Mouse (Mus musculus): Measurements from ENCODE around the gene Akt1s1.

Akt1s1 gene

DNA sequence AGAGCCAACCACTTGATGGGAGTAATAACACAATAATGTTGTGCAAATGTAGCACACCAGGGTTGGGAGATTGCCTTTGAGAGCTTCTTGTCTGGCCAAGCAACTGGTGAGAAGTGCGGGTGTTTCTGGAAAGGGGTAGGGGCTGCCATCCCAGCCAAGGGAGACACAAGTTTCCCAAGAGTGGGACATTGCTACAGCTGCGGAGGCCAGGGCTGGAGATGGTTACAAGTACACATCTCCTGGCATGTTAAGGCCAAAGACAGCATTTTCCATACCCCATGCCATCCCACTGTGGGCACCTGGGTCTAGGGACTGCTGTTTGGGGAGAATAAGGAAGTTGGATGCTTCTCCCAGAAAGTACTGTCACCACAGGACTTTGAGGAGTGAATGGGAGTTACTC lies 4.3 kb downstream of the Akt1s1 start:
- DNase-seq (ENCODE audit: low spot score in 2 of 2), result no peak

DNA sequence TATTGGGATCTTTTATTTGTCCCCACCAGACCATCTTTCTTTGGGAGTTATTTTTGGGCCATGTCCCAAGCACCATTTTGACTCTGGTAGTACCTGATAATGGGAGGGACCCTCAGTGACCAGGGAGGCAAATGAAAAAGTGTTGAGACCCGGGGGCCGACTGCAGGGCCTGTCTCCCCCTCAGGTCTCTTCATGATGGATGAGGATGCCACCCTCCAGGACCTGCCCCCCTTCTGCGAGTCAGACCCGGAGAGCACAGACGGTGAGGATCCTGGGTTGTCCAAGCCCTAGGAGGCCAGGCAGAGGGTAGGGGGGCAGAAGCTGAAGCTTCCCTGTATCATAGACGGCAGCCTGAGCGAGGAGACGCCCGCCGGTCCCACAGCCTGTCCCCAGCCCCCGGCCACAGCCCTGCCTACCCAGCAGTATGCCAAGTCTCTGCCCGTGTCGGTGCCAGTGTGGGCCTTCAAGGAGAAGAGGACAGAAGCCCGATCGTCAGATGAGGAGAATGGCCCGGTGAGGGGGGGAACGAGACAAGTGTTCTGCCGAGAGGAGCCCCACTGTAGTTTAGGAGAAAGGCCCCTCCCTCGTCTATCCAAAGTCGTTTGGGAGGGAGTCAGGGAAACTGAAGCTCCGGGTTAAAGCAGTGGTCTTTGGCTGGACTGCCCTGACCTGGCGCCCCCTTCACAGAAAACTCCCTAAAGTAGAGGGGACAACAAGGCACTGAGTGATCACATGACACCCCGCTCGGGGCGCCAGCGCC lies 5.0 kb downstream of the Akt1s1 start:
- no peak for DNase-seq (ENCODE audit: low spot score in 2 of 2)

DNA sequence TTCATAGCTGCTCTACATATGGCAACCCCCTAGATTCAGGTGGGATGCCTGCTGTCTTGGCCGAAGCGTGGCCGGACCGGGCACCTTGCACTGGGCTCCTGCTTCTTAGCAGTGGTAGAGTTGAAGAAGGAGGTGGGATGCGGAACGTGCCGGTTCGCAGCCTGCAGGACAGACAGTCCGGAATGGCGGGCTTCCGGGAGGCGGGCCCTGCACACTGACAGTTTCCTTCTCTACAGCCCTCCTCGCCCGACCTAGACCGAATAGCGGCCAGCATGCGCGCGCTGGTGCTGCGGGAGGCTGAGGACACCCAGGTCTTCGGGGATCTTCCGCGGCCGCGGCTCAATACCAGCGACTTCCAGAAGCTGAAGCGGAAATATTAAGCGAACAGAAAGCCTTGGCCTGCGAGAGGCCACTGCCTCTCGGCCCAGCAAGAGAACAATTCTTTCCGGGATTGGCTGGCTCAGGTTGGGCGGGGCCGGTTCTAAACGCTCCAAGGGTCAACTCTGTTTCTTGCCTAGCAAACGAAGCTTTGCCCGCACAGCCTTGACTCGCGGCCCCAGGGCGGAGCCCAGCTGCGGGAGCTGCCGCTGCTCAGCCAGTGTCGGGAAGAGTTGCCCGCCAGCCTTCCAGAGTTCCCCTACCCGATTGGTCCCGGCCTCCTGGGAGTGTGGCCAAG lies 5.7 kb downstream of the Akt1s1 start:
- peak; percentile 85 to 90 for DNase-seq (ENCODE audit: low spot score in 2 of 2)

DNA sequence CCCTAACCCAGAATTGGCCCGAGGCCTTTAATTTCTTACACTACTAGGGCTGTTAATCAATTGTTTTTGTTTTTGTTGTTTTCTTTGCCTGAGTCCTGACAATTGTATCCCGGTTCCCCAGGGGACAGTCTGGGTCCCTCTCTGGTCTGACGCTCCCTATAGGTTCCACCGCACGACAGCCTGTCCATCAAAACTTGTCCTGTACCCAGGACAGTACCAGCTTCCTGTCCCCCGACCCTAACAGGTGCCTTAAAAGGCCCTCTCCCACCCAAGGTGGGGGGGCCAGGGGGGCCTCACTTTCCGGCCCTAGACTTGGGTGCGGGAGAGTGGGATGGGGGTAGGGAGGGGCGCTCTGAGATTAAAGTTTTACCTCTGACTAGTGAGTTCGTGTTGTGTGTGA lies 6.2 kb downstream of the Akt1s1 start:
- DNase-seq (ENCODE audit: low spot score in 2 of 2), result no peak

DNA sequence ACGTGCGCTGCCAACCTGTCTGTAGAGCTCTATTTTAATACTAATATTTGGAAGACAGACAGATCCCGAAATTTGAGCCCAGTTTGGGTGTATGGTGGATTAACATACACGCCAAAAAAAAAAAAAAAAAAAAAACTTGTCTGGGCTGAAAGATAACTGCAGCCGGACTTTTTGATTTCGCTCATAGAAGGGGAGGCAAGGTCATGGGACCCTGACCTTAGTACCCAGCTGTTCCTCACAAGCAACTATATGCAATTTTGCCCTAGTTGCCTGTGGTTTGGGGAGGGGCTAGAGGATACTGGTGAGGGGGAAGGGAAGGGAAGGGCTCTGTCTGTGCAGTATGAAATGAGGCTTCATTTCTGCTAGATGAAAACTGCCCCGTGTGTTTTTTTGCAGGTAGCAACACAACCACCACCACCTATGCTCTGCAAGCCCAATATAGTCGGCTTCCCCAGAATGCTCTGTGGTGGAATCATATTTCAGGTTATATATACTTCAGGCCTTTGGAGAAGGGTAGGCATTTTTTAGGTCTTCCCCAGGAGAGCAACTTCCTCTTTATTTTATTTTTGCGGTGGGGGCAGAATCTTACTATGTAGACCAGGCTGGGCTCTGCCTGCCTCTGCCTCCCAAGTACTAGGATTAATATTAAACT lies 7.6 kb downstream of the Akt1s1 start:
- DNase-seq (ENCODE audit: low spot score in 2 of 2), result no peak

DNA sequence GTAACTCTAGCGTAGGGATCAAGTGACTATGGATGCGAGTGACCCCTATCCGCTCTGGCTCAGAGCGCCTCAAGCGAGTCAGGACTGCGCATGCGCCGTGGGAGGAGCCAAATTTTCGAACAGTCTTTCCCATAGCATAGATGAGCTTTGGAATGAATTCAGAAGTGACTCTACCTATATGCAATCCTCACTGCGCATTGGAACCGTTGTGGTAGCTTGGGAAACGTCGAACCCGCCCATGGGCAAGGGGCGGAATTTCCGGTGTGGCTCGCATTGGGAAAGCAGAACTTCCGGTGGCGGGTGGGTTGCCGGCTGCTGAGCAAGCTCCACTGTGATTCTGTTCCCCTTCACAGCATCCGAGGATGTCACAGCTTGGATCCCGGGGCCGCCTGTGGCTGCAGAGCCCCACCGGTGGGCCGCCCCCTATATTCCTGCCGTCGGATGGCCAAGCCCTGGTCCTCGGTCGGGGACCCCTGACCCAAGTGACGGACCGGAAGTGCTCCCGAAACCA lies 8.3 kb downstream of the Akt1s1 start, which contains the start of gene Pnkp:
Gene Pnkp, plus strand, starts transcription at position 98 of the 511 bp plus-strand sequence.
- DNase-seq (ENCODE audit: low spot score in 2 of 2), result peak; percentile 78 to 84

DNA sequence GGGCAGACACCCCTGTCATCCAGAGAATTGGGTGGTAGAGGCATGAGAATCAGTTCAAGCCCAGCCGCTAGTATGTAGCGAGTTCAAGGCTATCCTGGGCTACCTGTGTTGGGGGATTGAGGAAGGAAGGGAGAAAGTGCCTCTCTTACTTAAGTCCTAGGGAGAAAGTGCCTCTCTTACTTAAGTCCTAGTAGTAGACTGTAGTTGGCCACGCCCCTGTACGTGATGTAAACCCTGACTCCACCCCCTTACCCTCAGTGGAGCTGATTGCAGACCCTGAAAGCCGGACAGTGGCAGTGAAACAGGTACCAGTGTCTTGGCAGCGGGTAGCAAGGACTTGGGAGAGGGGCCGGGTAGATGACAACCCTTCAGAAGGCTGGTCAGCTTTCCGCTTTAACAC lies 9.1 kb downstream of the Akt1s1 start:
- no peak for DNase-seq (ENCODE audit: low spot score in 2 of 2)

DNA sequence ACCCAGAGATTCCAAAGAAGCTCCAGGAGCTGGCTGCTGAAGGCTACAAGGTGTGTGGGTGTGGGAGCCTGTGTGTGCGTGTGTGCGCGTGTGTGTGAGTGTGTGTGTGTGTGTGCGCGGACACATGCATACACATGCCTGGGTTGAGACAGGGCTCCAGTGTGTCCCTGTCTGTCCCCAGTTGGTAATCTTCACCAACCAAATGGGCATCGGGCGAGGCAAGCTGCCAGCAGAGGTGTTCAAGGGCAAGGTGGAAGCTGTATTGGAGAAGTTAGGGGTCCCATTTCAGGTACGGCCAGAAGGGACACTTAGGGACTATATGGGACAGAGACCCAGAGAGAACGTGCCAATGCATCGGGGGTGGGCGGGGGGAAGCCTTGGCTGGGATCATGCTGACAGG lies 11.1 kb downstream of the Akt1s1 start:
- DNase-seq (ENCODE audit: low spot score in 2 of 2), result no peak

DNA sequence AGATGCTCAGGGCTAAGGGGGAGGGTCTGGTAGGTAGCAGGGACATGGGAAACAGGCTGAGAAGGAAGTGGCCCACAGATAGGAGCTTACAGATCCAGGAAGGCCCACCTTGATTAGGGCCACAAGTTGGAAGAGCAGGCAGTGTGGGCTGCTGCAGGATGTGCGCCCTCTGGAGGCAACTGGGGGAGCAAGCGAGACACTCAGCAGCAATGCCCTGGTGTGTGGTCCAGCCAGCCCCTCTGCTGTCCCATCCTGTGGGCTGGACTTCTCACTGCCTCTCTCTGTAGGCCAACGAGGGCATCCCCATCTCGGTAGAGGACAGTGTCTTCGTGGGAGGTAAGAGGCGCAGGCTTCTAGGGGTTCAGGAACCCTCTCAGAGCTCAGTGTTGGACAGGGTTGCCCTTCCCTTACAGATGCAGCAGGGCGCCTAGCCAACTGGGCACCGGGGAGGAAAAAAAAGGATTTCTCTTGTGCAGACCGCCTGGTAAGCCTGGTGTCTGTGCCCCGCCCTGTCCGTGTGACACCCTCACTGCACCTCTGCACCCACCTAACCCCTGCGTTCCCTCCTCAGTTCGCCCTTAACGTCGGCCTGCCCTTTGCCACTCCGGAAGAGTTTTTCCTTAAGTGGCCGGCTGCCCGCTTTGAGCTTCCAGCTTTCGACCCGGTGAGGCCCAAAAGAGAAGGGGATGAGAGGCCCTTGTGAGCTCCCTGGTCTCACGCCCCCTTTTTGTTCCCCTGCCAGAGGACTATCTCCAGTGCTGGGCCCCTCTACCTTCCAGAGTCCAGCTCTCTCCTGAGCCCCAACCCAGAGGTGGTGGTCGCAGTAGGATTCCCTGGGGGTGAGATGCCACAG lies 12.0 kb downstream of the Akt1s1 start:
- peak in 1 of 2 experiments; percentile 62 for DNase-seq (ENCODE audit: low spot score in 2 of 2)

DNA sequence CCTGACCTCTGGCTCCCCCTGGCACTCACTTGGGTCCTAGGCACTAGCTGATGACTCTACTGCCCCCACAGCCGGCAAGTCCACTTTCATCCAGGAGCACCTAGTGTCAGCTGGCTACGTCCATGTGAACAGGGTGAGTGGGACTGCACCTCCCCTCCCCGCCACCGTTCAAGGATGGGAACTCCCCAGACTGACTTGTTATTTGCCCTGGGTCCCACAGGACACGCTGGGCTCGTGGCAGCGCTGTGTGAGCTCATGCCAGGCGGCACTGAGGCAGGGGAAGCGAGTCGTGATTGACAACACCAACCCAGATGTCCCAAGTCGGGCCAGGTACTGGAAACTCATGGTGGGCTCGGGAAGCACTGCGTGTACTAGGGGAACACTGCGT lies 12.6 kb downstream of the Akt1s1 start:
- DNase-seq (ENCODE audit: low spot score in 2 of 2), result no peak

DNA sequence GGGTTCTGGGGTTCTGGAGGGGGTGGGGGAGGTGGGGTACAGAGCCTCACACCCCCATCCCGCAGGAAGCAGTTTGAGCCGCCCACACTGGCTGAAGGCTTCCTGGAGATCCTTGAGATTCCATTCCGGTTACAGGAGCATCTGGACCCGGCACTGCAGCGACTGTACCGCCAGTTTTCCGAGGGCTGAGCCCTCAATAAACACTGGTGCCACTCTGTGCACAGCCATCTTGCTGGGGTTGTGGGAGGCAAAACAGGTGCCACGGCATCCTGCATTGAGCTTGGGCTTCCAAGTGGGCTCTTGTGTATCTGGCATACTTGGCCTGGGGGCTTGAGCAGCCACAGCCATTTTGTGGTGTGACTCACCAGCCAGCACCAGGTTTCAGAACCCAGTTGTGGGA lies 13.6 kb downstream of the Akt1s1 start:
- no peak for DNase-seq (ENCODE audit: low spot score in 2 of 2)

DNA sequence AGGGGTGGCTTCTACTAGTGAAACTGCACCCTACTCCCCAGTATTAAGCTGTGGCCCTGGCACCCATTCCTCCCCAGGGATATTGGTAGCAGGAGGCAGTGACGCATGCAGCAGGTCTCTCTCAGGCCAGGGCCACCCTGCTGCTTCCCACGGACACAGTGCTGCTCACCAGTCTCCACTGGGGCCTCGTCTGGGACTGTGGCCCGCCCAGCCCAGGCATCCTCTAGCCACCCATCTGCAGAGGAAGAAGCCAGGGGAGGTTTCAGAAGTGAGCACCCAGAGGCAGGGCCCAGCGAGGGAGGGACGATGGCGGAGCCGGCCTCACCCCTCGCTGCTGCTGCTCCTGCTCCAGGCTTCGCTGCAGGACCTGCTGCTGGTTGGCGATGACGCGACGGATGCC lies 14.4 kb downstream of the Akt1s1 start:
- no peak for DNase-seq (ENCODE audit: low spot score in 2 of 2)

DNA sequence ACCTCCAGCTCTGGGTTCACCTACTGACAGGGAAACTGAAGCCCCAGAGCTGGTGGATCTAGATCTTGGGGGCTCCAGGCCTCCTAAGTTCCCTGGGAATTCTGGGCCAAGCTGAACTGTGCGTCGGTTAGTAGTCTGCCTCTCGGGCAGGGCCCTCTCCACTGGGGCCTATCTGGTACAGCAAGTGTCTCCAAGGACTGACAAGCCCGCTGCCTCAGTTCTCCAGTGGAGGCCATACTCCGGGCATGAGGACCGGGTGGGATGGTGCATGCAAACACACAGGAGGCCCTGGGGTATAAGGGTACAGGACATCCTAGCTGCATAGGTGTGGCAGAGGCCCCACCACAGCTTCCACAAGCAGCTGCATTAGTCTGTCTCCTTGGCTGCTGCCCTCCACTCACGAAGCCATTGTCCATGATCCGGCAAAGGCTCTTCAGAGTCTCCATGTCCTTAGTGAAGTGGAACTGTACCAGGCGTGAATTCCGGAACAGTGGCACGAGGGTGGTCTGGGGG lies 15.2 kb downstream of the Akt1s1 start:
- DNase-seq (ENCODE audit: low spot score in 2 of 2), result no peak

DNA sequence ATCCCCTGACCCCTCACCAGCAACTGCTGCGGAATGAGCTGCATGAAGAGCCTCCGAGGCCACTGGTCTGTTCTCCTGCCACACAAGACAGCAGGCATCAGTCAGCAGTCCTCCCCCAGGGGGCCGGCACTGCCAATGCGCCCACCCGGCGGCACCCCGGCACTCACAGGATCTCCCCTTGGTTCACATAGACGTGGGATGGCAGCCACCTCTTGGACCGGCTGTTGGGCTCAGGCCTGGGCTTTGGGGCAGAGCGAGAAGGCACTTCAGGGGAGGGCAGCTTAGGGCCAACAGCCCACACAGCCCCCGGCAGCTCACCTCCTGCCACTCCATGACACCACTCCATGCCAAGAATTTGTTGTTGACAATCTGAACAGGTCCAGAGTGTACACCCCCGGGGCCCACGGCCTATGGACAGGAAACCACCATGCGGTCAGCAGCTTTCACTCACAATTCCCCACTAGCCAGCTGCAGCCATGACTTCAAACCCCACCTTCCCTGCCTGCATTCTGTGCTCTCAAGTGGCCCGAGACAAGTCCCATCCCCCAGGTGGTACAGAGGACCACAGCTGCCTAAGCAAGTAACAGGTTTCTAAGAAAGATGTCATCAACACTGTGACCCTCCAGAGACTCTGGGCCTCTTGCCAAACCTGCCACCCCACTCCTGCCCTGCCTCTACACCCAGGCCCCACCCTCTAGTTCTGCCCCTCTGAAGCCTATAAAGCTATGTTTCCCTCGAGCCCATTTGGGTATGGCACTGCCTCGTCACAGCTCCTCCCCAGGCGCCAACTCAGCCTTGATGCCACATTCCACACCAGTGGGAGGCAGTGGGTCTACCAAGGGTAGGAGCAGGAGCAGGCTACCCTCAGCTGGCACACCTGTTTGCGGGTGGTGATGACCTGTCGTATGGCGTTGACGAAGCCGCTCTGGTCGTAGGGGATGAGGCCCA lies 16.1 kb downstream of the Akt1s1 start:
- DNase-seq (ENCODE audit: low spot score in 2 of 2), result no peak

DNA sequence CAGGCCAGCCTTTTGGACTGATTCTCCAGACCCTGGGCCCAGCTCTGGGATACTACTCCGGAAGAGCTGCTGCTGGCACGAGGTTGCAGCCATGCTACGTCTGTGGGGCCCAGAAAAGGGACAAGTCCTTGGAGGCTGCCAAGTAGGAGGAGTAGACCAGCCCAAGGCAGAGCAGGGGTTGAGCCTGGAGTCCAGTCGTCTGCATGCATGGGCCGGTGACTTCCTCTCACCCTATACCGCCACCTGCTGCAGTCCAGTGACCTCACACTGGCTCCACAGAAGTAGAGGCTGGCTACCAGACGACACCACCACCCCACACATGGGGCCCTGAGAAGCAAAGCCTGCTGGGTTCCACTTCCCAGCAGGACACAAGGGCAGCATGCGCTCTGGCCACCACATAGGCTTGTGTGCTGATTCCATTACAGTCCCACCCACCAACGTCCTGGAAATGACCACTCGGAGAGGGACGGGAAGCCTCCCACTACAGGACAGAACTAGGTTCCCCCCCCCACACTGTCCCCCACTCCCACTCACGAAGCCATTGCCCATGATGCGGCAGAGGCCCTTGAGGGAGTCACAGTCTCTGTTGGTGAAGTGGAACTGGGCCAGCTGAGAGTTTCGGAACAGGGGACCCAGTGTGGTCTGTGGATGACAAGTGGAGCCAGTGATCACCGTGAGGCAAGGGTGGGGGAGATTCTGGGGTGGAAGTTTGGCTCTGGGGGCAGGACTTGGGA lies 17.7 kb downstream of the Akt1s1 start:
- DNase-seq (ENCODE audit: low spot score in 2 of 2), result peak in 1 of 2 experiments; percentile 66

DNA sequence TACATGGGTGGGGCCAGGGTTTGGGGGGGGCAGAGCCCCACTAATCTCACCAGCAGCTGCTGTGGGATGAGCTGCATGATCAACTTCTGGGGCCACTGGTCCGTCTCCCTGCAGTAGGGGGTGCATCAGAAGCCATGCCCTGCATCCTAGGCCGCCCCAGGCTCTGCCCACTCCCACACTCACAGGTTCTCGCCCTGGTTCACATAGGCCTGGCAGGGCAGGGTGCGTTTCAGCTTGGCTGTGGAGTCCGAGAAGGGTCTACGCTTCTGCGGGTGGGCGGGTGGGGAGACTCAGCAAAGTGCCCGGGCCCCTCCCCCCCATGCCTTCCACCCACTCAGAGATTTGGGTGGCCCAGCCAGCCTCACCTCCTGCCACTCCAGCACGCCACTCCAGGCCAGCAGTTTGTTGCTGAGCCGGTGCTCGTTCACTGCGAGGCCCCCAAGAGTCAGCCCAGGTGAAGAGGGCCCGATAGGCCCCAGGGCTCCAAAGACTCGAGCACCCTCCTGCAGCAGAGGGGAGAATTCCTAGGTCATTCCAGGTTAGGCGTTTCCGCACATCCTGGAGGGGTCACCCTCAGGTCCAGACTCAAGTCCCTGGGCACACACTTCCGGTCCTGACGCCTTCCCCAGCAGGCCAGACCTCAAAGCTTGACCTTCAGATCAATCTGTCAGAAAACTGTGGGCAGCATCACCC lies 18.4 kb downstream of the Akt1s1 start:
- no peak for DNase-seq (ENCODE audit: low spot score in 2 of 2)

DNA sequence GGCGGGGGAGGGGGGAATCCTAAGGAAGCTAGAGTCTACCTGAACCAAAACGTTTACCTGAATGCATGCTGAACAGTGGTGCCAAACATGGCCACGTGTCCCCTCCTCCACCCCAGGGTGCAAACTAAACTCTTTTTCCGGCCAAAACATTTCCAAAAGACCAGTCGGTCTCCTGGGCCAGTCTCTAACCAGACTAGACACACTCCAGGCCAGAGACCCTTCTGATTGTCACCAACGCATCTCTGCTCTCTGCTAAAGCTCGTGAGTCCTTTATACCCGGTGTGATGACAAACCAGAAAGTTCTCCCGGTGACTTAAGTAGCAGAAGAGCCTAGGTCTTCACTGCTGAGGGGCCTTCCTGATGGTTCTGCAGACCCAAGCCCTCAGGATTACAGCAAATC lies 19.0 kb downstream of the Akt1s1 start:
- DNase-seq (ENCODE audit: low spot score in 2 of 2), result no peak

DNA sequence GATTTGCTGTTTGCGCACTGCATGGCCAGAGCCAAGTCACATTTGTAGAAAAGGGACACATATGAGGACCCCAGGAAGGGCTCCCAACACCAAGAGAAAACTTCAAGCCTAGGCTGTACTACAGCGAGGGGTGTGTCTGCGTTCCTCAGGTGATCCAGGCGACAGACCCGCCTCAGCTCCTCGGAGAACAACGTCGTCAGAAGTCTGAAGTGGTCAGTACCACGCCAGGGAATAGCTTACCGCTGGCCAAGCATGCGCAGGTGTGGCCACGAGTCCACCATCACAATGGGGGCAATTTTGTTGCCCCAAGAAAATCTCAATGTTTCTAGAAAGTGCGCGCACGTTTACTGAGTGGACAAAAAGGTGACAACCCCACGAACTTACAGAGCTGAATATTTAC lies 19.7 kb downstream of the Akt1s1 start:
- no peak for DNase-seq (ENCODE audit: low spot score in 2 of 2)

Measured in urinary bladder, postnatal 36 days (tissue).